Mouse (Mus musculus) lung, postnatal 0 days (tissue): ENCODE measurements at regions not wholly inside any gene's neighbourhood (a gene's known extent, or its start where the extent isn't known, plus 50 kb on each side); places are given as distances from the start of the nearest gene placed in this dataset.

Experiments
- CTCF ChIP-seq: IDR thresholded peaks from 2 replicates; pipeline ENCODE4 v1.5.1; 2016; ENCODE audit warnings: antibody characterized with exemption, mild to moderate bottlenecking
- EP300 ChIP-seq: IDR thresholded peaks from 2 replicates; pipeline ENCODE4 v1.6.1; 2016; ENCODE audit warnings: antibody characterized with exemption, mild to moderate bottlenecking, control low read depth

DNA sequence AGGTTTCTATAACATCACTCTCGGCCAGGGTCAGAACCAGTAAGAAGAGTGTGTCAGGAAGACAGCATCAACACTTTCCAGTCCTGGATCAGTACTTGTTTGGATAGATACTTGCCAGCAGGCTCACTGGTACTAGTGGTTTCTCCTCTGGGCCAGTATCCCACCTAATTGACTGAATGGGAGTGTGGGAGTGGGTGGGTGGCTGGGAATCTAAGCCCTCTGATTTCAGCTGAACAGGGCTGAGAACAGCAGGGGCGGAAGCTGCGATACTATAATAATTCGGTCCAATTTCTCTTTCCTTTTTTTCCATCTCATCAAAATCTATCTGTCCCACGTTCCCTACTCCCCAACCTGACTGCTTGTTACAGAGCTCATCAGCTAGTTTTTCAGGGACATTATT, 217.0 kb downstream of the Rnf144b start:
- TF ChIP-seq CTCF (no peak), EP300 (no peak)
